Mouse (Mus musculus) heart, postnatal 0 days (tissue): Measurements from ENCODE around the gene Dennd2c. TPM values are rescaled to one million over a fixed set of nuclear protein-coding genes. Genes with fewer than 3 reads are reported as not detected.
"Not testable (repeated sequence)": the region's sequence is repeated elsewhere in the genome, so short reads cannot be mapped to it uniquely, and the experiment has no call there.

Experiments
- ATAC-seq: fragments of 200-750 bp; cut with Nextera tagmentation; 2 replicates; pipeline ENCODE4 v1.8.0; 2017; ENCODE audit warnings: low read depth, moderate number of reproducible peaks, moderate library complexity; ENCODE audit not compliant: insufficient read depth
- DNase-seq: peaks from one replicate; pipeline ENCODE4 v3.0.0-alpha.2; 2016; ENCODE audit warnings: low spot score
- H3K27ac ChIP-seq: fragments of 300-500 bp; sonication (generic); 2 replicates; pipeline ENCODE4 v1.5.1; 2014; ENCODE audit warnings: low read depth, mild to moderate bottlenecking
- H3K27me3 ChIP-seq: fragments of 300-500 bp; sonication (generic); 2 replicates; pipeline ENCODE4 v1.6.1; 2014; ENCODE audit warnings: low read length, mixed read lengths; ENCODE audit not compliant: control insufficient read depth, insufficient read depth
- H3K36me3 ChIP-seq: fragments of 300-500 bp; sonication (generic); replicated peaks from 2 replicates; pipeline ENCODE4 v1.6.1; 2014; ENCODE audit warnings: low read length, mixed read lengths; ENCODE audit not compliant: control insufficient read depth, insufficient read depth
- H3K4me1 ChIP-seq: fragments of 300-500 bp; sonication (generic); 2 replicates; pipeline ENCODE4 v1.6.1; 2014; ENCODE audit warnings: antibody characterized with exemption; ENCODE audit not compliant: control insufficient read depth, insufficient read depth
- H3K4me2 ChIP-seq: fragments of 300-500 bp; sonication (generic); 2 replicates; pipeline ENCODE4 v1.6.1; 2014; ENCODE audit warnings: low read depth, mild to moderate bottlenecking, low read length, moderate library complexity
- H3K4me3 ChIP-seq: fragments of 300-500 bp; sonication (generic); 2 replicates; pipeline ENCODE4 v1.5.1; 2014; ENCODE audit warnings: low read depth, low read length
- H3K9ac ChIP-seq: fragments of 300-500 bp; sonication (generic); replicated peaks from 2 replicates; pipeline ENCODE4 v1.6.1; 2014; ENCODE audit warnings: low read depth, low read length, mixed read lengths
- H3K9me3 ChIP-seq: fragments of 300-500 bp; sonication (generic); replicated peaks from 2 replicates; pipeline ENCODE4 v1.6.1; 2016; ENCODE audit warnings: low read length; ENCODE audit not compliant: control insufficient read depth
- CTCF ChIP-seq: IDR thresholded peaks from 2 replicates; pipeline ENCODE4 v1.5.1; 2016; ENCODE audit warnings: antibody characterized with exemption, control low read depth, low read depth
- EP300 ChIP-seq: IDR thresholded peaks from 2 replicates; pipeline ENCODE4 v1.6.1; 2016; ENCODE audit warnings: antibody characterized with exemption, low read depth
- WGBS: fragments of 180-500 bp; shearing (Covaris S2); extraction: QIAGEN DNeasy Blood & Tissue Kit; methylation state at CpG from one replicate; pipeline ENCODE4 v1.1.7; 2014; 5-methylcytosine and 5-hydroxymethylcytosine counted together
- polyA plus RNA-seq: library from polyadenylated mRNA; unstranded; fragments of >200 nt; fragmentation: Nextera tagmentation; extraction: Ambion mirVana; gene quantifications from 2 replicates; pipeline ENCODE4 v1.2.1, GENCODE M21; 2015
- total RNA-seq: library from RNA; depleted of rRNA; stranded (reverse); fragments of >200 nt; gene quantifications from 2 replicates; pipeline ENCODE4 v1.2.3, GENCODE M21; 2014; ENCODE audit warnings: low replicate concordance; rRNA removed

The Dennd2c gene
- total and polyA plus RNA-seq, 2 experiments from 2014 or later, result 1.6 to 4.0 TPM

- no peak overlapping the region for H3K9ac ChIP-seq
- no peak overlapping the region for H3K27ac ChIP-seq
- TF ChIP-seq EP300, result no peak
- no peak for TF ChIP-seq CTCF
- no peak for ATAC-seq
- no peak overlapping the region for H3K4me3 ChIP-seq
- H3K27me3 ChIP-seq, result no peaks in the 10 kb centered on the region
- 48% methylated on average over 1 of the region's 1 CpGs for WGBS
- H3K4me2 ChIP-seq, result no peak overlapping the region
- no peaks in the 10 kb centered on the region for H3K4me1 ChIP-seq
- no peaks in the 10 kb centered on the region for H3K9me3 ChIP-seq
- H3K36me3 ChIP-seq, result no peaks in the 10 kb centered on the region
- DNase-seq, result no peak
Observed at GRCm38 (mm10) chr3:103212142-103212541, 109.7 kb downstream of the Dennd2c start.

GRCm38 (mm10) chr3:103213537-103213936, 111.1 kb downstream of the Dennd2c start:
- ATAC-seq, result no peak
- Histone ChIP-seq H3K4me1 (no peaks in the 10 kb centered on the region), H3K36me3 (no peaks in the 10 kb centered on the region), H3K9ac (no peak overlapping the region), H3K27me3 (no peaks in the 10 kb centered on the region), H3K27ac (no peak overlapping the region), H3K4me3 (no peak overlapping the region), H3K4me2 (no peak overlapping the region), H3K9me3 (no peaks in the 10 kb centered on the region)
- DNase-seq, result no peak
- 78% methylated on average over 5 of the region's 5 CpGs for WGBS
- no peak for TF ChIP-seq CTCF
- no peak for TF ChIP-seq EP300

- ATAC-seq, result no peak
- 79% methylated on average over 8 of the region's 8 CpGs for WGBS
- no peak for TF ChIP-seq EP300
- TF ChIP-seq CTCF, result no peak
Observed at GRCm38 (mm10) chr3:103214593-103215285, 112.3 kb downstream of the Dennd2c start.

GRCm38 (mm10) chr3:103215399-103215798, 113.0 kb downstream of the Dennd2c start:
- 84% methylated on average over 8 of the region's 8 CpGs for WGBS
- not testable (repeated sequence) for DNase-seq, H3K36me3 ChIP-seq, H3K9ac ChIP-seq, H3K4me3 ChIP-seq, ATAC-seq, H3K9me3 ChIP-seq, H3K4me2 ChIP-seq, H3K27me3 ChIP-seq, H3K27ac ChIP-seq, H3K4me1 ChIP-seq

More at GRCm38 (mm10) chr3:103214593-103215285, 112.3 kb downstream of the Dennd2c start:
- no peaks in the 10 kb centered on the region for H3K36me3 ChIP-seq
- no peak for DNase-seq
- no peak overlapping the region for H3K9ac ChIP-seq
- H3K27me3 ChIP-seq, result no peaks in the 10 kb centered on the region
- no peaks in the 10 kb centered on the region for H3K4me1 ChIP-seq
- no peak overlapping the region for H3K4me3 ChIP-seq
- H3K27ac ChIP-seq, result no peak overlapping the region
- no peaks in the 10 kb centered on the region for H3K9me3 ChIP-seq
- no peak overlapping the region for H3K4me2 ChIP-seq

Other genes with a start within 250 kb of the Dennd2c start
- not detected in 2 replicates for gene Sycp1, start 166.5 kb upstream of the Dennd2c start, total RNA-seq
- not detected in 2 replicates for gene Sycp1, start 166.5 kb upstream of the Dennd2c start, polyA plus RNA-seq
- not detected in 2 replicates for gene Nr1h5, start 138.5 kb upstream of the Dennd2c start, total RNA-seq
- gene Nr1h5, start 138.5 kb upstream of the Dennd2c start, polyA plus RNA-seq, result 0.04 TPM in 1 of 2 replicates, not detected in the other
- 31.8 TPM in 2 replicates for gene Sike1, start 106.9 kb upstream of the Dennd2c start, total RNA-seq
- 60.0 and 72.5 TPM in 2 replicates for gene Sike1, start 106.9 kb upstream of the Dennd2c start, polyA plus RNA-seq
- gene Csde1, start 82.2 kb upstream of the Dennd2c start, total RNA-seq, result 229 and 268 TPM in 2 replicates
- 225 and 238 TPM in 2 replicates for gene Csde1, start 82.2 kb upstream of the Dennd2c start, polyA plus RNA-seq
- 38.3 and 43.2 TPM in 2 replicates for gene Nras, start 44.3 kb upstream of the Dennd2c start, total RNA-seq
- gene Nras, start 44.3 kb upstream of the Dennd2c start, polyA plus RNA-seq, result 37.7 and 39.0 TPM in 2 replicates
- gene Ampd1, start 28.6 kb upstream of the Dennd2c start, total RNA-seq, result not detected in 2 replicates
- gene Ampd1, start 28.6 kb upstream of the Dennd2c start, polyA plus RNA-seq, result not detected in 2 replicates
- 32.0 and 33.0 TPM in 2 replicates for gene Bcas2, start 69.1 kb downstream of the Dennd2c start, total RNA-seq
- gene Bcas2, start 69.1 kb downstream of the Dennd2c start, polyA plus RNA-seq, result 96.8 and 102 TPM in 2 replicates
- gene Trim33, start 176.7 kb downstream of the Dennd2c start, total RNA-seq, result 11.4 and 22.8 TPM in 2 replicates
- 5.5 TPM in 2 replicates for gene Trim33, start 176.7 kb downstream of the Dennd2c start, polyA plus RNA-seq